Mouse (Mus musculus): ENCODE measurements around the gene Btd.

DNA sequence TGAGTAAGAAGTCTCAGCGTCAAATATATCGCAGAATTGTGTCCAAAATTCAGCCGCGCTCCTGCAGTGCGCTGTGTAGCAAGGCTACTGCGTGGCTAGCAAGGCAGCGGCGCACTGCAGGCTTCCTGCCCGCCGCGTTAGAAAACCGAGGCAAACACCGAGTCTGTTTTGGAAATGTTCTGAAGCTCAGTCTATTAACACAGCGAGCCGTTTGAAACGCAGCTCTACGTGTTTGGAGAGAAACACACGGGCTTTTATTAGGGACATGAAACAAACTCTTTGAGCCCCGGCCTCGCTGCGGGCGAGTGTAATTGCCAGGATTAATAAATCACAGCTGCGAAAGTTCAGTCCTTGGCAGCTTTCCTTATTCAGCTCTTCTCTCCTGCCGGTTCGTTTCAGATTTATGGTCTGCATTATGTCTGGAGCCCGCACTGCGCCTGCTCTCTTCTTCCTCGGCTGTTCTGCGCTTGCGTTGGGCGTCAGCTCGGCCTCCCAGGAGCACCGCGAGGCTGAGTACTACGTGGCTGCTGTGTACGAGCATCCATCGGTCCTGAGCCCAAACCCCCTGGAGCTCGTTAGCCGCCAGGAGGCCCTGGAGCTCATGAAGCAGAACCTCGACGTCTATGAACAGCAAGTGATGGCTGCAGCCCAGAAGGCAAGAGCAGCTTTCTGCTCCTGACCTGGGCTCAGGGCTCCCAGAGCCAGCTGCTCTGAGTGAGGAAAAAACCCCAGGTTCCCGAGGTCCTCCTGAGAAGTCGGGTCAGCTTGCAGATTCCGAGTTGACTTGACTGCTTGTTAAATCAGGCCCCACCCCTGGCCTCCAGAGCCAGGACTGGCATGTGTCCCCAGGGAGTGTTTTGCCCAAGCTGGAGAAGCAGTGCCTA, 21.1 kb downstream of the Btd start:
- no peak for TF ChIP-seq CTCF (IDR thresholded peaks at IDR 0.05; ENCODE audit: borderline replicate concordance, insufficient read depth, low read length)
- TF ChIP-seq POLR2A (IDR thresholded peaks at IDR 0.05; ENCODE audit: low read depth, low read length), result peak; percentile 69

Measured in embryonic fibroblast, embryonic 13.5 days (primary cell).